Mouse (Mus musculus): ENCODE measurements around the gene Fbxo39.

DNA sequence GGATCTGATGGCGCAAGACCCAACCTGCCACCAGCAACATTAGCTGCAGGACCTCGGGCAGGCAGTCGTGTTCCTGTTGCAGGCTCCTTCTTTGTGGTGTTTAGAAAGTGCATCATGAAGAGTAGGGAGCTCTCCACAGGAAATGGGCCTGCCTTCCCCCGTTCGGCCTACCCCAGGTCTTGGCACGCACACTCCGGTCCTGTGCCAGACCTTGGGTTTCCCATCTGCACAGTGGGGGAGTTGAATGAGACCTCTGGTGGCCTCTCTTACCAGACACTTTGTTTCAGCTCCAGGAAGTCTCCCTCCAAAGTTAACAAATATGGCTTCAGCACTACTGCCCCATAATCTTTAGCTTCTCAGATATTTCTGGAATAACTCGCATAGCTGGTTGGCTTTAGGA, 22.5 kb downstream of the Fbxo39 start:
- TF ChIP-seq CTCF (IDR thresholded peaks at IDR 0.05; ENCODE audit: control insufficient read depth, insufficient read depth, insufficient replicate concordance, low read depth, low read length) (no peak), POLR2A (IDR thresholded peaks at IDR 0.05; ENCODE audit: control insufficient read depth, low read depth, low read length) (no peak)
